Mouse (Mus musculus) NIH3T3 (cell line): ENCODE data around the gene Psmb5.

ENCODE experiments used
- DNase-seq: peaks from one replicate; pipeline ENCODE4 v3.0.0-alpha.2; 2012; ENCODE audit warnings: low read depth

Gene Psmb5

GRCm38 (mm10) chr14:54617897-54618365 lies at the start of gene Psmb5:
Gene Psmb5, minus strand, starts transcription at chr14:54618022.
- peak; percentile 92 for DNase-seq

DNA sequence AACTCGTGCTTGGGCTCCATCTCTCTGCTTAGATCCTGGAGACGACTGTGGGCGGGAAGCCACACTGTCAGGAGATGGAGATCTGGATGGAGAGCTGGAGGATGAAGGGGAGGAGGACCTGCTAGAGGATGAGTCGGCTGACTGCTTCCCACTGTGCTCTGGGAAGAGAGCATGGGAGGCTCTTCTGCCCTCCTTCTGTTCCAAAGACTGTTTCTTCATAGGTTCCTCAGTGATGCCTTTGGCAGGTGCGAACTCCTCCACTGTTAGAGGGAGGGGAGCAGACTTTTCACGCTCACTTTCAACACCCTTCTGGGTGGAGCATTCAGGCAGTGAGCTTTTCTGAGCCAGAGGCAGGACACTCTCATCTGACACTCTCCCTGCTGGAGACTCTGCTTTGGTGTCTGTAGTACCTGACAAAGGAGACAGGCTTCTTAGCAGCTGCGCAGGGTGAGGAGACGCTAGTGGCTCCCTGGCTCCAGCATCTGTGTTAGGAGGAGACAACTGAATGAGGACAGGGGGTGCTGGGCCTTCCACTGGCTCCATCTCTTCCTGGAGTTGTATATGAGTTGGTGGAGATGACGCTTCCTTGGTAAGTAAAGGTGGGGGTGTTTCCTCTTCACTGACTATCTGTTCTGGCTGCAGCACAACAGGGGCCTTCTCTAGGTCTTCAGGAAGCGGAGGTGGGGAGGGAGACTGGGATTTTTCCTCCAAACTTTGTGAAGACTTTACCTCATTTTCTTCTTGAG lies 46.8 kb upstream of the Psmb5 start:
- DNase-seq = no peak

DNA sequence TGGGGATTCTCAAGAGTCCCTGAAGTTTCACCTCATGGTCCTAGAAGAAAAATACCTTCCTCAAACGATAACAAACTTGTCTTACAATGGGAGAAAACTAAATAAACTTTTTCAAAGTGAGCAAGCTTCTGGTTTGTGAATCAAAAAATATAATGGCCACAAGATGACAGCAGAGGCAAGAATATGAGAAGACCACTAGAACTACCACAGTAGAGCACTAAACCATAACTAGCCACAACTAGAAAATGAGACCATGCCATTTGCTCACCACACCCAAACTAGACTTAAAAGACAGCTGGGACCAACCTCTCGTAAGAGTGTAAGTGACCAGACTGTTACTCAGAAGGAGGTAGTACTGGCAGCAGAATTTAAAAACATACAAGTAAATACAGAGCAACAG lies 42.2 kb upstream of the Psmb5 start:
- DNase-seq = peak; percentile 80

DNA sequence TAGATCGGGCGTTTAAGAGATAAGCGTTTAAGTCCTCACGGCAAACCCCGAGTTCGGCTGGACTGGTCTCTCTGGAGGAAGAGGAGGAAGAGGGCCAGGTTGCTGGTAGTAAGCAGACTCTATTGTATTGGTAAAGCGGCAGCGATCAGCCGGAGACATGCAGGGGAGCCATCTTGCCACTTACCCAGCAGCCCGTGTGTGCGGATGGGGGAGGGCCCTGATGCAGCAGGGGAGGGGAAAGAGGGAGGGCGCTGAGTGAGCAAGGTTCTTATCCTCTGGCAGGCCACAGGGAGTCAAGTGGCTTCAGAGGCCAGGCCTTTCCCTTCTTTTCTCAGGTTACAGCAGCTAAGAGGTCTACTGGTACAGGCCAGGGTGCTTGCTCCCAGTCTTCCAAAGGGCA lies 35.7 kb upstream of the Psmb5 start:
- DNase-seq = peak; percentile 89

DNA sequence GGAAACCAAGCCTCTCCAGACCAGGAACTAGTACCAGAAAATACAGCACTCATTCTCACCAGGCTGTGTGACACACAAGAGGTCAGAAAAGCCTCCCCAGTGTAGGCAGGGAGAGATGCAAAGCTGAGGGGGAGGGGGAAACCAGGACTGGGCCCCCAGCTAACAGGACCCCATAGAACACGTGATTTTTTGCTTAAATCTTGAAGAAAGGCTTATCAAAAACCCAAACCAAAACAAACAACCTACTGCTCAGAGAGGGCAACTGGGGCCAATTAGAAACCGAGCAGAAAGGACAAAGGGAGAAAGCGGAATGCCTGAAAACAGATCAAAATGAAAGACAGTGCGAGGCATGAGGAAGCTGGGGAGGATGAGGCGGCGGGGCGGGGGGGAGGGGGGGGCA lies 35.0 kb upstream of the Psmb5 start:
- DNase-seq = no peak

DNA sequence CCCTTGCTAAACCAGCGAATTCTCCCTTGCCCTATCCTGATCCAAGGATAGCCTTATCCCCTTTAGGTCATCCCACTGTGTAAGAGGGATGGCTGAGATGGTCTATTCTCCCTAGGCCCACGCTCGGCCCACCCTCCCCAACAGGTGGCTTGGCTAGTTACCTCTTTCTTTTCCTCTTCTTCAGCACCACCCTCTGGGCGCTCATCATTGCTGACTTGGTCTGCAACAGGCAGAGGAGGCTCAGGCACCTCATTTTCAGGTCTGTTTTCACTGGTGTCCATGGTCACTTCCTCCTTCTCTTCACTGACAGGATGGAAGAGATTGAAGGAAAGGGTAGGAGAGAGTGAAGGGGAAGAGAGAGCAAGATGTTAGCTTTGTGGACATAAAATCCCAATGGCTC lies 33.7 kb upstream of the Psmb5 start:
- DNase-seq = no peak

DNA sequence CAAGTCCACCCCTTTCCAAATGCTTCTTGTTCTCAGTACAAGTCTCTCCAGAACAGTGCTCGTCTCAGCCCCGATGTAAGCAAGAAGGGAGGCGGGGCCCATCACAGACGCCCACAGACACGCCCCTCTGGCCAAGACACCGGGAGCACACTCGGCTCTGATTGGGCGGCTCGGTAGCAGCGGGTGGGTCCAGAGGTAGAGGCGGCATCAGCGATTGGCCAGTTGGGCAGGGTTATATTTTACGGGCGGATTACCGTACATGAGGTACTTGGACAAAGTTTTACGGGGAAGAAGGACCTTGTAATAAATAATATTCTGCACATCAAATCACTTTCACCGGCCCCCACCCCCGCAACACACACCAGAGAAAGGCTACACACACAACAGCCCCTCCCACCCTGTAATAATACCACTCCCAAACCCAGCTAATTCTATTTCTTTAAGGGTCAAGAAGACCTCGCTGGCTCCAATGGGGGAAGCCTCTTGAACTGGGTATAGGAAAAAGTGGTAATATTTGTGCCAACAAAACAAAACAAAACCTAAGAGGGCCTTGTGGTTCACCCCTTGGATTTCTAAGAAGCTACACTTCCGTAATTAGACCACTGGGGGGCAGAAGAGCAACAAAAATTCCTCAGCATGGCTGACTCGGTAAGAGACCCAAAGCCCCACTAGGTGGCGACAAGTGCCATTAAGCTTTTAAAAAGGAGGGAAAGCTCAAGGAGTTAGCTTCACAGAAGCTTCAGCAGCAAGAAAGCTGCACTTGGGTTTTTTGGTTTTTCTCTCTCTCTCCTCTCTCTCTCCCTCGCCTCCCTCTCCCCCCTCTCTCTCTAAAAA lies 33.0 kb upstream of the Psmb5 start:
- DNase-seq = peak; percentile 94

DNA sequence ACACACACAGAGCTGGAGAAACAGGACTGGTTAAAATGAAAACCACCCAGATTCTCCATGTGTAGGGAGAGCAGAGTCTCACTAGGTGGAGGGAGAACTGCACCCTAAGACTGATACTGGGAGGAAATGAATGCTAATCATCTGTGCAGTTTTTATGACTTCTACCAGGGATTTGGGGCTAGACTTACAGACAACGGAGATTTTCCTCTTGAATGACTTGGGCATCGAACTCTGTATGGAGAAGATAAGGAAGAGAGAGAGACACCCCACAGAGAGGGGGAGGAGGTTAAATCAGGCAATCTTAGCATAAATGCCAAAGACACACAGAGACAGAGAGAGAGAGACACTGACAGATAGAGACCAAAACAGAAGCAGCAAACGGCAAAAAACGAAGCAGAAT lies 30.1 kb upstream of the Psmb5 start:
- no peak for DNase-seq

DNA sequence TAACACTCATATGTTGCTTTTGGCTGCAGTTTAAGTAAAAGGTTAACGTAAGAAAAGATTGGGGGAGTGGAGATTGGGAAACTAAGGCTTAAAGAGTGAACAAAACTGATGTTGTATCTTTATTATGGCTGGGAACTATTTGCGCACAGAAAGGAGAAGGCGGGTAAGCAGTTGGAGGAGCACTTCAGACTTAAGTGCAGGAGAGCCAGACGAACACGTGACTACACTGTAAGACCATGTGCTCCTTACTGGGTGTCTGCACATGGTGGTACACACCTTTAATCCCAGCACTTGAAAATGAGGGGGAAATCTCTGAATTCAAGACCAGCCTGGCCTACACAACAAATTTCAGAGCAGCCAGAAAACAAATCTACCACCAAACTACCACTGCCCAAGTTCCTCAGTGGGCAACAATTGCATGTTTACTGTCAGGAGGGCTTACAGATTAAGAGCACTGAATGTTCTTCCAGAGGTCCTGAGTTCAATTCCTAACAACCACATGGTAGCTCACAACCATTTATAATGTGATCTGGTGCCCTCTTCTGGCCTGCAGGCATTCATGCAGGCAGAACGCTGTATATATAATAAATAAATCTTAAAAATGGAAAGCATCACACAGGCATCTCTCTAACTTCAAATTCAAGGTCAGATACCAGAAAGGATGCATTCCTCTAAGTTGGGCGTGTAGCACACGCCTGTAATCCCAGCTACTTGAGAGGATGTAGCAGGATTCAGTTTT lies 29.2 kb upstream of the Psmb5 start:
- no peak for DNase-seq

DNA sequence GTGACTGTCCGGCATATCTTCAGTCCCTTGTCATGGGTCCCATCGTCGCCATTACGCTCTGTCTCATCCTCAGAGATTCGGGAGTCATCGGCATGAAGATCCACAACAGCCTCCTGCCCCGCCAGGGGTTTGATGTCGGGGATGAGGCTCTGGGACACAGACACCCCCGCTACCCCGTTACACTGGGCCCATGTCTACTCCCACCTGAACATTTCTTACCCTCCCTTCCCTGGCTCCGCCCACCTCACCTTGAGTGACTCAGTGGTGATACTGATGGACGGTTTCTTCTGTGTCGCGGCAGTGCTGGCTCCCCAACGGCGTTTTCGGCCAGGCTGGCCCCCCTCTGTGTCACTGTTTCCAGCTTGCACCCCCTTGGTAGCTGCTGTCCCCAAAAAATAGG lies 28.6 kb upstream of the Psmb5 start:
- DNase-seq = no peak

DNA sequence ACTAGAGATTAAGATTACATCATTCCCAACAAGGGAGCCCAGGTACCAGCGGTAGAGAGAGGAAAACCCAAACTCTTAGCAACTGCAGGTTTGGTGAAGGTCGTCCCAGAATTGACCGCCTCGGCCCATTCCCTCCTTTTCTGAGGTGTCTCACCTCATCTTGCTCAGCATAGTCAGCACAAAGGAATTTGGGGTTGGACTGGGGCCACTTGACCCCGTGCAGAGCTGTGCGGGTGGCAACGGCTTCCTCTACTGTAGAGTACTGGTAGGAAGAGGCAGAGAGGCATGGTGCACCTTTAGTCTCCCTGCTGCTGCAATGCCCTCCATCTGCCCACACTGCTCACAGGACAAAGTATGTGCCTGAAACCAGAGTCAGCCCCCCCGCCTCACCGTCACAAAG lies 26.5 kb upstream of the Psmb5 start:
- peak; percentile 28 for DNase-seq

GRCm38 (mm10) chr14:54643011-54643410 lies 25.2 kb upstream of the Psmb5 start:
- no peak for DNase-seq

GRCm38 (mm10) chr14:54642224-54642944 lies 24.6 kb upstream of the Psmb5 start:
- no peak for DNase-seq

DNA sequence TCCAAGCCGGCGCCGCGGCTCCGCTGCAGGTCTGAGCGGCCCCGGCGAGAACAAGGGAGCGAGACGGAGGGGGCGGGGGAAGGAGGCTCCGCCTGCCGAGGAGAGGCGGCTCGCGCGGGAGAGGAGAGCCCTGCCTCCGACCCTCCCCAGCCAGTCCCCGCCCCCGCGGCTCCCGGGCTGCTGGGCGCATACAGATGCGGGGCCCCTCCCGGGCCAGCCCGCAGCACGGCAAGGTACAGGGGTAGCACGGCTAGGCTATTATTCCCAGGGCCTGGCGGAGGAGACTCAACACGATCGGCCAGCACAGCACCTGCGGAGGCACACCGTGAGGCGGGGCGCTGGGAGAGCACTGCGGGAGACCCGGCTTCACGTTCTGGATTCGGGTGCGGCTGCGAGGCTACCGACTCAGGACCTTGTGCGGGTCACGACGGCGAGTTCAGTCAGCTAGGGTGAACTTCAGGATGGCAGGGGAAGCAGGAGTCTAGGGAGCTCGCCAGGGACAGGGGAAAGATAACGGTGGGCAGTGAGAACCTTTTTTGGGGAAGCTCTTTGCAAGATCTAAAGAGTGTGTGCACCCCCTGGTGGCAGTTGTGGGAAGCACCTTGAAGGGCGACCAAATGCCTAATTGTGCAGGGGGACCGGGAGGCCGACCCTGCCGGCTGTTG lies 23.6 kb upstream of the Psmb5 start, which contains the start of gene Cdh24:
Cdh24 (minus strand) TSS at position 60 of the 665 bp plus-strand sequence.
- DNase-seq = peak; percentile 88

DNA sequence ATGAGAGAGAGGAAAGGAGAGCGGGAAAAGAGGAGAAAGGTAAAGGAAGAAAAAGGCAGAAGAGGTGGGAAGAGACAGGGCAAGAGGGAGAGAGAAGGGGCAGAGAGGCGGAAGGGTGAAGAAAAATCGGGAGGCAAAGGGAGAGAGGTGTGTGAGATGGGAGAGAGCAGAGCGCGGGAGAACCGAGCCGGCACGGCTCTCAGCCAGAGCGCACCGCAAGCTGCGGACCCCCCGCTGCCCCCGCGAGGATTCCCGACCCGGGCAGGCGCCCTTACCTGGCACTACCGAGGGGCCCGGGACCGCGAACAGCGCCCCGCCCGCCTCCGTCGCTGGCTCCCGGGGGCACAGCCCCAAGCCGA lies 23.1 kb upstream of the Psmb5 start, which contains the start of gene Gm17606:
Gm17606 (plus strand) TSS at position 7 of the 359 bp plus-strand sequence.
- no peak for DNase-seq

DNA sequence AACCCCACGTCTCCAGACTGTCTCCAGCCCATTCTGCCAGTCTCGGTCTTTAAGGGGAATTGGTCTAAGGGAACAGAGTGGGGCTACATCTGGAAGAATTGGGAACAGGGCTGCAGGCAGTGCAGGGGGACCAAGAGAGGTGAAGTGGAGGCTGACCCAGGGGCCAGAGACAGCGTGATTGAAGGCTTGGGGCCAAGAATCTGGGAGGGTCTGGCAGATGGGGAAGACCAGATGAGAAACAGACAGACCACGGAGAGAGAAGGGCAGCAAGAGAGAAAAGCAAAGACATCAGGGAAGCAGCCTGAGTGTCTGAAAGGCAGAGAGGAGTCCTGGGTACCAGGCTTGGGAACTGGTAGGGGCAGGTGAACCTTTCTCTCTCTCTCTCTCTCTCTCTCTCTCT lies 22.3 kb upstream of the Psmb5 start:
- DNase-seq = no peak

- DNase-seq = no peak
Measured at GRCm38 (mm10) chr14:54638210-54638609, 20.4 kb upstream of the Psmb5 start.

- peak; percentile 50 for DNase-seq
Measured at GRCm38 (mm10) chr14:54636954-54637353, 19.1 kb upstream of the Psmb5 start.

- no peak for DNase-seq
Measured at GRCm38 (mm10) chr14:54634182-54634581, 16.4 kb upstream of the Psmb5 start.

DNA sequence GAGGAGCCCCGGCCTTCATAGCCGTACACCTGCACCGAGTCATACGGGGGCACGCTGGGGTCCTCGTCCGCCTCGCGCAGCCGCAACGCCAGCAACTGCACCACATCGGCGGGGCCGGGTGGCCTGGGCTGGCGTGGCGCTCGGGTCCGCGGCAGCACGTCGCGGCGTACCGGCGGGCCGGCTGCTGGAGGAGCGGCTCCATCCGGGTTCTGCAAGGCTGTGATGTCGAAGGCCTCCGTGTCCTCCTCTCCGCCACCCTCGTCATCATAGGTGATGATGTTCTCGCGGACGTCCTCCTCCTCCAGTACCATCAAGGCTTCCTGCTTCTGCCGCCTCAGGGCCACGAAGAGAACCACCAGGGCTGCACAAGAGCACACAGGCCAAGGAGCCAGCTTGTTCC lies 14.4 kb upstream of the Psmb5 start:
- DNase-seq = no peak

DNA sequence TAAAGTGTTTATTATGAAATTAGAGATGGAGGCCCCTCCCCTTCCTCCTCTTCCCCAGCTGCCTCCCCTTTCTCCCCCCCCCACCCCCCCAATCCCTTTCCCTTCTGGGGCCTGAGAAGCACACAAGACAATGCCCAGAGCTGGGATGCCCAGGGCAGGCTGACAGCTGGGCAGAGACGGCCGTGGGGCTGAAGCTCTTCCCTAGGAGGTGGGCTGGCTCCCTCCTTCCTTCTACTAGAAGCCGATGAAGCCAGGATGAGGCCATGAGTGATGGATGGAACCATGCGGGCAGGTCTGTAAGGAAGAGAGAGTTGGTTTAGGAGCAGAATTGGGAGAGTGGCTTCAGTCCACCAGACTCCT lies 13.4 kb upstream of the Psmb5 start:
- no peak for DNase-seq
